Mouse (Mus musculus) retina, postnatal 1 day (tissue): ENCODE results near the gene Ppfibp2.
A peak's percentile ranks its signal among the peaks of the same experiment; 100 is the strongest.

Source experiments
- DNase-seq: peaks from one replicate; pipeline ENCODE4 v3.0.0-alpha.2; 2012

Gene Ppfibp2

DNA sequence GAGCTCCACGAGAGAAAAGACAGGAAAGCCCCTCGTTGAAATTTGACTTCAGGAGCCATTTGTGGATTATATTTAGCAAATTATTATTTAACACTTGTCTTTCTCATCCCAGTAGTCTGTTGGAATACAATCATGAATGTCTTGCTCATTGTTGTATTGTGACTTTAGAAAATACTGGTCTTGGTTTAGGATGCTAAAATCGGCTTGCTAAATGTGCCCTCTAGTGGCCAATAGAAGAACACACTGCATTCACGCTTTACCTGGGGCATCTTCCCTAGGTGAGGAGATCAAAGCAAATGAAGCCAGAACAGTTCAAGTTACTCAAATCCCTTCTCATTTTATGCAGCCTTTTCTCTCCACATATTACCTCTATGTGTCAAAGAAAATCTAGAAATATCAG, 184.6 kb downstream of the Ppfibp2 start:
- peak; percentile 31 for DNase-seq

DNA sequence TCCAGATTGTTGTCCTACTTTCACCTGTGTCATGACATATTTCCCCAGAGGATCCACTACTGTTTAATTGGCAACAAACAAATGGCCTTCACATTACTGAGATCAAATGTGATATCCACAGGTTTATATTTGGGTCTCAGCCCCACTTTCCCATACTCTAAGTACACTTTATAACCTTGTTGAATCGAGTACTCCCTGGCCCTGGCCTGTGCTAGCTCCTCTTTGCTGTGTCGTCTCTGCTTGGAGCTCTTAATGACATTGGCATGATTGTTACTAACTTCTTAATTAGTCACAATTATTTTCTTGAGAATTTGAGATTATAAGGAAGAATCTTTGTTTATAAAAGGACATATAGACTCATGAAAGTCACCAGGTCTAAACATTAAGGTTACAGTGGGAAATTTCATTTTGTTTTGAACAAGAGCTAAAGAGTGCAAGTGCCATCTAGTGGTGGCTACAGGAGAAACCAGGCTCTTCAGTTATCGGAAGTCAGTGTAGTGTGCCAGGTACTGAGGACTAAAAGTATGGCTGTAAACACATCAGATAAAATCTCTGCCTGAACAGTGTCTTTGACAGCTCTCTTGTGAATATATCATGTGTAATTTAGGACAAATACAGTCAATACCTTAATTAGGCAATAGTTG, 193.1 kb downstream of the Ppfibp2 start:
- DNase-seq = peak; percentile 44

DNA sequence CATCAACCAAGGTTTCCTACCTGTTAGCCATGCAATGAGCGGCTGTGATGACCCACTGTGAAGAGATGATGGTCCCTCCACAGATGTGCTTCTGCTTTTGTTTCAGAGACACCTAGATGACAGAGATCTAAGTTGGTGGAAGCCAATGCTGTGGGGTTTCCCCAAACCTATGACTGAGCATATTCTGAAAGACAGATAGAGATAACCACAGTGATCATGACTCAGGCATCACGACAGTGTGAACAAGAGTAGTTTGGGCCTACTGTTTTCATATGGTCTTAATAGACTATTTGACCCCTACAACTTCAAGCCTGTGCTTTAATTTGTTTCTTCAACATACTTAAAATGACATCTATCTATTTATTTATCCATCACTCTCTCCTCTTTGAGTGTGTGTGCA, 201.5 kb downstream of the Ppfibp2 start:
- no peak for DNase-seq
